Mouse (Mus musculus) neural tube, embryonic 10.5 days (tissue): ENCODE results near the gene Zfp598.
A peak's percentile ranks its signal among the peaks of the same experiment; 100 is the strongest.
"Not testable (repeated sequence)": the region's sequence is repeated elsewhere in the genome, so short reads cannot be mapped to it uniquely, and the experiment has no call there.

ENCODE experiments used
- DNase-seq: peaks from one replicate; pipeline ENCODE4 v3.0.0-alpha.2; 2017; ENCODE audit warnings: low spot score; ENCODE audit errors: extremely low spot score

Zfp598 gene

DNA sequence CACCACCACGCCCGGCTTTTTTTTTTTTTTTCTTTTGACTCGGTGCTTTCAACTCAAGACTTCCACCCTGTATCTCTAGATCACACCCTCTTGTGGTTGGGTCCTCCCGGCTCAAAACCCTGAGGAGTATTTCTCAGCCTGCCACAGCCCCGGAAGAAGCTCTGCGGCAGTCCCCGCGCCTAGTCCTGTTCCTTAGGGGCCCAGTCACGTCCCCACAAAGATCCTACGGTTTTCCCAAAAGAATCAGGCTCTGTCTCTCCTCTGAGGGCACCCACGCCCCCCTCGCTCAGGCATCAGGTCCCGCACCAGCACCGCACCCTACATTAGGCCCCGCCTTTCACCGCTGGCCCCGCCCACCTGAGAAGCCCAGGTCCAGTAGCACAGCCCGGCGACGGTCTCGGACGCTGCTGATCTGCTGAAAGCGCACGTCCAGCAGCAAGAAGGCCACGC is 17.7 kb downstream of the Zfp598 start:
- peak; percentile 42 for DNase-seq

DNA sequence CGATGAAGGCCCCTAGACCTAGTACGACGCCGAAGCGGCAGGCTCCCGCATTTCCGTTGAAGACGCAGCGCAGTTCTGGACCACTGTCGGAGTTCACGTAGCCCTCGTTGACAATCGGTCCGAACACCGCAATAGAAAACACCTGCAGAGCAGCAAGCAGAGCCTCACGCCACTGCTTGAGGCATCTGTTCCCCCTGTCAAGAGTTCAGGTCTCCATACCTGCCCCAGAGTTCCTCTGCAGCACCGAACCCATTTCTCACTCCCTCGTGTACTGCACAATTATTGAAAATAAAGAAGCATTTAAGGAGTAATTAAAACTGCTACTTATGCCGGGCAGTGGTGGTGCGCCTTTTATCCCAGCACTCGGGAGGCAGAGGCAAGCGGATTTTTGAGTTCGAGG is 18.1 kb downstream of the Zfp598 start:
- DNase-seq, result no peak

DNA sequence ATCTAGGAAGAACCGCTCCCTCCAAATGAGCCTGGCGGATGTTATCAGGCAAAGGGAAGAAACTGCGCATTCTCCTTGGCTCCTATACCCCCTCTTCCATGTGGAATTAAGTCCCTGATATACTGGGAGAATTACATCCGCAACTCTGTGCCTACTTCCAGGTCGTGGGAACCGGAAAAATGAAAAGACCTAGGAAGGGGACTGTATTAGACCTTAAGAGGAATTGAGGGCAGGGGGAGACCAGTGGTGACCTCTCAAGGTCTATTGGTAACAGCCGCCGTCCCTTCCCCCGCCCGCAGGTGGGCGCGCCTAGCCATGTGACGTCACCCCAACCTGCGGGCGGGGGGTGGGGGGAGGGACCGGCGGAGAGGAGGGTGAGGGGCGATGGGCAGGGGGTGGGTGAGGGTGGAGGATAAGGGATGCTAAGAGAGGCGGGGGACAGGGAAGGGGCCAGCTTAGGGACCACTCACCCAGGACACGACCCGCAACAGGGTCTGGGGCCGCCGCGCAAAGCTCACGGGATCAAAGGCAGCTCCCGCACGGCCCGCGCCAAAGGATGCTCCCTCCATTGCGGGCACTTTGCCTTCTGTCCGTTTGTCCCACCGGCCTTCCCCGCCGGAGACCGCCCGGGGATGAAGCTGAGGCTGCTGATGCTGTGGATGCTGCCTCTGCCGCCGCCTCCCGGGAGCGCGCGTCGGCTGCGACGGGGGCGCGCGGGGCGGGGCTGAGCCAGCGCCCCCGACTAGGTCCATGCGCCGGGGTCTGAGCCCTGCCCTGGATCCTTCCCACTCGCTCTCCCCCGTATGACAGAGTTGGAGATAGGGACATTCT is 20.0 kb downstream of the Zfp598 start, which contains the start of gene Syngr3:
Gene Syngr3 (minus strand): TSS at position 705 of the 831 bp plus-strand sequence.
- peak; percentile 48 for DNase-seq

DNA sequence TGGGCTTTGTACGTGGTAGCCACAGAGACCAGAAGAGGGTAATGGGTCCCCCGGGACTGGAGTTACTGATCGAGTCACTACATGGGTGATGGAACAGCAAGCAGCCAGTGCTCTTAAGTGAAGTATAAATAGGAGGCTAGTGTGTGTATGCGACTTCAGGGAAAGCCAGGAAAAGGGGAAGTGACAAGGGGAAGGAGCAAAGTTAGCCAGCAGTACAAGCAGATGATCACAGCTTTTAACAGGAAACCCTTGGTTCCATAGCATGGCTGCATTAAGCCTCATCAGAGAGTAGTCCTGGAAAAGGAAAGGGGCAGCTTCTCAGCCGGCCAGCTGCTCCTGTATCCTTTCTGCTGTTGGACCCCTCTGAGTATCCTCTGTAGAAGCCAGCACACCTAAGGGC is 22.9 kb downstream of the Zfp598 start:
- no peak for DNase-seq

- no peak for DNase-seq
These were observed 26.0 kb downstream of the Zfp598 start for GRCm38 (mm10) chr17:24695326-24696010.

- peak; percentile 87 for DNase-seq
These were observed 26.7 kb downstream of the Zfp598 start, which contains the start of the genes Gfer and Noxo1 for GRCm38 (mm10) chr17:24696011-24696697. Gfer (minus strand) TSS chr17:24696156. Noxo1 (plus strand) TSS chr17:24696234.

- no peak for DNase-seq
These were observed 28.5 kb downstream of the Zfp598 start for GRCm38 (mm10) chr17:24697985-24698384.

DNA sequence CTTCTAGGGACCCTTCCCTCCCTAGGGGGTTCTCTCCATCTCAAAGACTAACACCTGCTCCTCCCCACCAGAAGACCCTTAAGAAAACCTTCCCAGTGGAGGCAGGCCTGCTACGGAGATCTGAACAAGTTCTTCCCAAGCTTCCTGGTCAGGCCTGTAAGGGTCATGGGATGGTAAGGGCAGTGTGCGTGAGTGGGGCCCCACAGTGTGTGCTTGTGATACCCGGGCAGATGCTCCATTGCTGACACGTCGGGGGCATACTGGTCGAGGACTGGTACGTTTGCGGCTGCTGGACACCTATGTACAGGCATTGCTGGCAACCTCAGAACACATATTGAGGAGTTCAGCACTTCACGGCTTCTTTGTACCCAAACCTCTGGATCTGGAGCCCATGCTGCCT is 29.2 kb downstream of the Zfp598 start:
- no peak for DNase-seq

DNA sequence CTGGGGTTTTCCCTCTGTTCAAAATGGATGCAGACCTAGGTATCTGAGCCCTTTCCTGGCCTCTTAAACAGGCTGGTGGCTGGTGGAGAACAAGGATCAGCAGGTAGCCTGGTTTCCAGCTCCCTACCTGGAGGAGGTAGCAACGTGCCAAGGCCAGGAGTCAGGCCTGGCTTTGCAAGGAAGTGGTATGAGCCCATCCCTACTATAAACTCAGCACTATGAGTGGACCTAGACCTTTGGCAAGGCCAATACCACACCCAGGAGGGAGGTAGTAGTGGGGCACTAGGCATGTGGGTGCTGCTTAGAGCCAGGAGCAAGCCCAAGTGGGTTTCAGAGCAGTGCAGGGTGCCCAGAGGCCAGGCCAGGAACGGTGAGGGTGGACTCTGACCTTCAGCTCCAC is 30.0 kb downstream of the Zfp598 start:
- no peak for DNase-seq

- no peak for DNase-seq
These were observed 31.8 kb downstream of the Zfp598 start for GRCm38 (mm10) chr17:24701251-24701650.

GRCm38 (mm10) chr17:24705821-24706220 is 36.3 kb downstream of the Zfp598 start:
- no peak for DNase-seq

DNA sequence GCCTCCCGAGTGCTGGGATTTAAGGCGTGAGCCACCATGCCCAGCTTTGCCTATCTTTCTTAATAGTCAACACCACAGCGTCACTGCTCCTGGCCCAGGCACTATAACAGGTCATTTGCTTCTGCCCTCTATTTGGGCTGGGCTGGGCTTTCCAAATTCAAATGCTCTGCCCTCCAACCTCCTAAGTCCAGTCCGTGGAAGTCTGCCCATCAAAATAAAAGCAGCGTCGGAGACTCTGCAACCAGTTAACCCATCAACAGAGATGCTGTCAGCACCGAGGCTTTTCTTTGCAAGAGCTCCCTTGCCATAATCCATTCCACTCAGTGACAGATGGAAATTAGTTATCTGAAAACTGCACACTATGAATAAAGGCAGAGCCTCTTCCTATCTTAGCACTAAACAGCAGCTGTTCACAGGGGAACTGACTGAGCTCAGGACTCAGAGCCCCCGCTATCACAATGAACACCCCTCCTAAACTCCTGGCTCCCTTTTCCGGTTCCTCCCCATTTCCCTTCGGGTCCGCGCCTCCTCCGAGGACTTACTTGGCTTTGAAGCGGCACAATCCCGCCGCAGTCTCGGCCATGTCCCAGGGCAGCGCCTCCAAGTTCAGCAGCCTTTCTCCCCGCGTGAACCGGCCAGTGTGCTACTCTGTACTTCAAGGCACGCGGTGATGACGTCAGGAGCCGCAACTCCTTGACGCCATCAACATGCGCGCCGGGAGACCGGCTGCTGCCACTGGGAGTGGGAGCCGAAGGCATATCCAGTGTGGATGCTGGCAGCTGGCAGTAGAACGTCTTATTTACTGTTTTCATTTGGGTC is 37.7 kb downstream of the Zfp598 start, which contains the start of gene Tbl3:
Gene Tbl3 (minus strand): TSS at position 679 of the 819 bp plus-strand sequence.
- DNase-seq, result peak; percentile 98

DNA sequence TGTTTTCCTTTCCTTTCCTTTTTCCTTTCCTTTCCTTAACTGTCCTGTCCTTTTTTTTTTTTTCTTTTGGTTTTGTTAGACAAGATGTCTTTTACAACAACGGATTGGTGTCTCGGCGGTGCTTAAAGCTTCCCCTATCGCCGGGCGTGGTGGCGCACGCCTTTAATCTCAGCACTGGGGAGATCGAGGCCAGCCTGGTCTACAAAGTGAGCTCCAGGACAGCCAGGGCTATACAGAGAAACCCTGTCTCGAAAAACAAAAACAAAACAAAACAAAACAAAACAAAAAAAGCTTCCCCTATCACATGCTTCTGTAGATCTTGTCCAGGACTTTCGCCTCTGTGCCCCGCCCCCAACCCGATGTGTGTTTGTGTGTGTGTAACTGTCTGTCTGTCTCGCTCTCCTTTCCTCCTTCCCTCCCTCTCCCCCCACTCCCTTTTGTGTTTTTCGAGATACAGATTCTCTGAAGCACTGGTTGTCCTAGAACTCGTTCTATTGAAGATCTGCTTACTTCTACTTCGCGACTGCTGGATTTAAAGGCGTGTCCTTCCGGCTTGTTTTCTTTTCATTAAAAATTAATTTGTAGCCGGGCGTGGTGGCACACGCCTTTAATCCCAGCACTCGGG is 38.4 kb downstream of the Zfp598 start:
- no peak for DNase-seq

DNA sequence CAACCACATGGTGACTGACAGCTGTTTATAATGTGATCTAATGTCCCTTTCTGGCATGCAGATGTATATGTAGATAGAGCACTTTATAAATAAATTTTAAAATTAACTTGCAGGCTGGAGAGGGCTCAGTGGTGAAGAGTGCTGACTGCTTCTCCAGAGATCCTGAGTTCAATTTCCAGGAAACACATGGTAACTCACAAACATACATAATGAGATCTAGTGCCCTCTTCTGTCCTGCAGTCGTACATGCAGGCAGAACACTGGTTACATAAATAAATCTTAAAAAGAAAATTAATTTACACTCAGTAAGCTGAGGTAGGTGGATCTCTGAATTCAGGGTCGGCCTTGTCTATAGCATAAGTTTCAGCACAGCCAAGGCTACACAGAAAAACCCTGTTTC is 39.2 kb downstream of the Zfp598 start:
- no peak for DNase-seq

DNA sequence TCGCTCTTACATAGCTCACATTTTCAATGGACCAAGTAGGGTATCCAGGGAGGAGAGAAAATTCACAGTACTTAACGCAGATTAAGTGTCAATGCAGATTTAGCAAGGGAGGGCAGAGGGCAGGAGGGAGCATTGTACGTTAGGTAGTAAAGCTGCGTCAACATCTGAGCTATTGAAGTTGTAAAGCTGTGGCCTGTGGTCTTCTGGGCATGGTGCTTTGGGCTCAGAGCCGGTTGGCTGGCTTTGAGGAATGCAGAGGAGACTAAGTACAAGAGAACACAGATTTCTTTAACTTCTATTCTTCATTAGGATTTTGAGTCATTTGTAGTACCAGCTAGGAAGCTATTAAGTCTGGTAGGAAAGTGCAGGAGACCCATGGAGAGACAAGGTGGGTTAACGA is 46.1 kb downstream of the Zfp598 start:
- DNase-seq, result no peak

- DNase-seq, result no peak
These were observed 46.7 kb downstream of the Zfp598 start for GRCm38 (mm10) chr17:24716166-24716682.

DNA sequence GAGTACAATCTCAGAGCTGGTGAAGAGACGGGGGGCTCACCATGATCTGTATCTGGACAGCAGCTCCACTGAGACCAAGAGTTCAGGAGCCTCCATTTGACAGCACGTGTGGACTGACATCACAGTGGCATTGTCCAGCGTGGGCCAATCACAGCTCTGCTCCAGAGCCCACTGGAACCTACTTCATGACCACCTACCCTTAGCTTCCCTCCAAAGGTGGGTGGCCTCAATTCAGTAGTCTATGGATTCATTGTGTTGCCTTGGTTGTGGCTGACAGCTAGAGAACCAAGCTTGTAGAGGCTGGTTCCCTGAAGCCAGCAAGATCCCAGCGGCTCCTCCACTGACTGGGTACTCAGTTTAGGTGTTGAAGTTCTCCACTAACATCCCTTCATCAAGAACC is 48.5 kb downstream of the Zfp598 start, which contains the start of the genes Rnf151 and Rps2:
Gene Rnf151 (minus strand): TSS at position 121 of the 400 bp plus-strand sequence.
Gene Rps2 (plus strand): TSS at position 174 of the 400 bp plus-strand sequence.
- no peak for DNase-seq

DNA sequence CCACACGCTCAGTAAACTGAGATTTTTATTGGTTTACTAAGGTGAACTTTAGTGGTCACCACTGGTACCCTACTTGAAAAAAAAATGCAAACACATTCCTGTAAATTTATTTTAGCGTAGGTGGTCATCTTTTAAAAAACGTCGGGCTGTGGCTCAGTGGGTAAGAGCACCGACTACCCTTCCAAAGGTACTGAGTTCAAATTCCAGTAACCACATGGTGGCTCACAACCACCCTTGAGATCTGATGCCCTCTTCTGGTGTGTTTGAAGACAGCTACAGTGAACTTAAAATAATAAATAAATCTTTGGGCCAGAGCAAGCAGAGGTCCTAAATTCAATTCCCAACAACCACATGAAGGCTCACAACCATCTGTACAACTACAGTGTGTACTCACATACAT is 49.5 kb downstream of the Zfp598 start:
- not testable (repeated sequence) for DNase-seq

DNA sequence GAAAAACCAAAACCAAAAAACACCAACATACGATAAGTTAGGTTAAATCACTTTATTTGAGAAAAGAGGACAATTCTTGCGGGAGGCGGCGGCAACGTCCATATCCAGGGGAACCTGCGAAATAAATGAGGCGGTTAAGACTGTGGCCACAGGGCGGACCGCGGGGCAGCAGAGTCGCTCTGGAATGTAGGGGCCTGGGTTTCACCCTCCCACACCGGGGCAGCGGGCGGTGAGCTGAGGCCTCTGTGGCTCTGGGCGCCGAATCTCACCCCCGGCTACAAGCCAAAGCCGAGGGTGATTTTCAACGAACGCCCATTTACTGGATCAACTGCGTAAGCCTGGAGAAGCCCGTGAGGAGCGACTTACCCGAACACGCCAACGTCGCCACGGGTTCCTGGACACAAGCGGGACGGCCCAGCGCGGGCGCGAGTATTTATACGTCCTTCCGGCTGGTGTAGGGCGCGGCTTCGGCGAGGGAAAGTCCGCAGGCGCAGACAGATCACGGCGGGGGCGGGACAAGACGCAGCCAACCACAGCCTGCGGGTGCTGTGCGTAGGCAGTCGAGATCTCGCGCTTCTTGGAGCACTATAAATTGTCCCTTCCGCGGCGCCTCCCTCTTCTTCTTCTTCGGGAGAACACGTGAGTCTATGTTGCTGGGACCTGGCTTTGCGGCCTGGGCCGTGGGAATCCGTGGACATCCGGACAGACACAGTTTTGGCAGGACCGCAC is 50.2 kb downstream of the Zfp598 start:
- DNase-seq, result peak; percentile 98
